Mouse (Mus musculus) heart, postnatal 25 days (tissue): ENCODE results near the gene Avpi1. TPM values are rescaled to one million over a fixed set of nuclear protein-coding genes. Genes with fewer than 3 reads are reported as not detected.
A peak's percentile ranks its signal among the peaks of the same experiment; 100 is the strongest.
"Not testable (repeated sequence)": the region's sequence is repeated elsewhere in the genome, so short reads cannot be mapped to it uniquely, and the experiment has no call there.

ENCODE experiments used
- DNase-seq: peaks from one replicate; pipeline ENCODE4 v3.0.0; 2022; ENCODE audit warnings: low spot score
- intact Hi-C: fragments of 180-260 bp; cut with DNase I; formaldehyde crosslinking; loops from one replicate; pipeline ENCODE4 v1.15.1; 2025
- total RNA-seq, 2 experiments: library from RNA; stranded (reverse); gene quantifications; 2 replicates each; pipeline ENCODE4 v1.2.3; 2021

Avpi1 gene
- total RNA-seq, 2 experiments from 2014 or later, result 9.7 to 14.5 TPM

GRCm38 (mm10) chr19:42120451-42120850 is 8.4 kb downstream of the Avpi1 start:
- intact Hi-C loops, result no loop called here
- no peak for DNase-seq

DNA sequence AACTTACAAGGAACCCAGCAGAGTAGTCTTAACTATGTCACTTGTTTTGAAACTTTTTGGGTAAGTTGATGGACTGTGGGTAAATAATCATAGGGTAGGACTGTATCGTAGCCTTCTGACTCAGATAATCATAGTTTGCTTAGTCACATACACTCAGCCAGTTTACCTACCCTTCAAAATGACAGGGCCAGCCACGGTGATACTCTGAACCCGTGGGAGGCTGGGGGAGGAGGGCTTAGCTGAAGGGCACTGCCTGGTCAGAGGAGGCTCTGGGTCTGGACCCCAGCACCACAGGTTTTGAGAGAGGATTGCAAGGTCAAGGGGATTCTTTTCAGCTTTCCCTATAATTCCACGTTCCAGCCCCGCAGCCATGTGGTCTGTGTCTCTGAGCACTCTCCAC is 10.3 kb downstream of the Avpi1 start:
- intact Hi-C loops, result no loop called here

GRCm38 (mm10) chr19:42118142-42118541 is 10.7 kb downstream of the Avpi1 start:
- intact Hi-C loops, result no loop called here
- DNase-seq, result no peak

More for the DNA sequence above, 10.3 kb downstream of the Avpi1 start:
- DNase-seq, result no peak

- no peak for DNase-seq
- intact Hi-C loops, result no loop called here
Observed at GRCm38 (mm10) chr19:42115783-42116335, 13.0 kb downstream of the Avpi1 start.

DNA sequence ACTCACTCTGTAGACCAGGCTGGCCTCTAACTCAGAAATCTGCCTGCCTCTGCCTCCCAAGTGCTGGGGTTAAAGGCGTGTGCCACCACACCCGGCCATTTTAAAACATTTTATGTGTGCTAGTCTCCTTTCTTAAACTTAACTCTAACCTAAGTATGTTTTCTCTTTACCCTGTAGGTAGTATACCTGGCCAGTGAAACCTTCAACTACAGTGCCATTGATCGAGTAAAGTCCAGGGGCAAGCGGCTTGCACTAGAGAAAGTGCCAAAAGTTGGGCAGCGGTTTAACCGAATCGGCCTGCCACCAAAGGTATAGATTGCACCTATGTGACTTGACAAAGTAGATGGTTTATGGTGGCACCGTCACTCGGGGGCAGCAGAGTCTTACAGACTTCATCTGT is 24.2 kb downstream of the Avpi1 start:
- intact Hi-C loops, result no loop called here
- no peak for DNase-seq

DNA sequence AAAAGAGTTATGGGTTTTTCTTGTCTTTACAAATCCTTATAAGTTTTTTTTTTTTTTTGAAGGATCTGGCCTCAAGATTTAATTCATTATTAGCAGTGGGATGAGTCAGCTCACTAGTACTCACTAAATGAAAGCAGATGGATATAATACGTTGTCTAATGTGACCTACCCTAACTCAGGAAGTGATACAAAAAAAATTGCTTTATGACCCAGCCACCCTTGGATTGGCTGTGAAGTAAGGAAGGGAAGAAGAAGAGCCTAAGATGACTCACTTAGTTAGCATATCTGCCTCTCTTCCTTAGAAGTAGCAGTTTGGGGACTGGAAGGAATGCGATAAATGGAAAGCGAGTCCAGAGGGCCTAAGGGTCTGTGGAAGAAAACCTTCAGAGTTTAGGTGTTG is 29.5 kb downstream of the Avpi1 start:
- intact Hi-C loops, result no loop called here
- no peak for DNase-seq

DNA sequence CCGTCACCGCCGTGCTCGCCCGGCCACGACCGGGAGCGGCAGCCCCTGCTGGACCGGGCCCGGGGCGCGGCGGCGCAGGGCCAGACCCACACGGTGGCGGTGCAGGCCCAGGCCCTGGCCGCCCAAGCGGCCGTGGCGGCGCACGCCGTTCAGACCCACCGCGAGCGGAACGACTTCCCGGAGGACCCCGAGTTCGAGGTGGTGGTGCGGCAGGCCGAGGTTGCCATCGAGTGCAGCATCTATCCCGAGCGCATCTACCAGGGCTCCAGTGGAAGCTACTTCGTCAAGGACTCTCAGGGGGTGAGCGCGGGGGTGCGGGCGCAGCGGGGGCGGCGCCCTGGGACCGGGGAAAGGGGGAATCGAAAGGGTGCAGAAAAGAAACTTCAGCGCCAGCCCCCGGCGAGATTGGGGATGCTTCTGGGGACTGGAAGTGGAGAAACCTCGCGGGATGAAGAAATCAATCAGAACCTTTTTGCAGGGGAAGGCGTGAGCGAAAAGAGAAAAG is 38.2 kb downstream of the Avpi1 start:
- no peak for DNase-seq
- intact Hi-C loops, result loop anchor here (2.0 kb wide), 1 partner anchor 38 kb away; the partner anchor contains the start of gene Avpi1

GRCm38 (mm10) chr19:42089748-42090595 is 38.9 kb downstream of the Avpi1 start, which contains the start of gene Pi4k2a:
Pi4k2a (plus strand) TSS chr19:42090470.
- peak; percentile 99 for DNase-seq
- intact Hi-C loops, result loop anchor here (2.0 kb wide), 1 partner anchor 39 kb away; the partner anchor contains the start of gene Avpi1

- DNase-seq, result peak; percentile 33
- intact Hi-C loops, result no loop called here
Observed at GRCm38 (mm10) chr19:42089103-42089747, 39.6 kb downstream of the Avpi1 start.

- intact Hi-C loops, result no loop called here
- DNase-seq, result peak; percentile 57
Observed at GRCm38 (mm10) chr19:42086166-42086565, 42.7 kb downstream of the Avpi1 start, which contains the start of gene Morn4. Morn4 (minus strand) TSS chr19:42086357.

- intact Hi-C loops, result no loop called here
Observed at GRCm38 (mm10) chr19:42085690-42086089, 43.2 kb downstream of the Avpi1 start.

GRCm38 (mm10) chr19:42081613-42082012 is 47.2 kb downstream of the Avpi1 start:
- intact Hi-C loops, result not testable (repeated sequence)

More at GRCm38 (mm10) chr19:42085690-42086089, 43.2 kb downstream of the Avpi1 start:
- no peak for DNase-seq

DNA sequence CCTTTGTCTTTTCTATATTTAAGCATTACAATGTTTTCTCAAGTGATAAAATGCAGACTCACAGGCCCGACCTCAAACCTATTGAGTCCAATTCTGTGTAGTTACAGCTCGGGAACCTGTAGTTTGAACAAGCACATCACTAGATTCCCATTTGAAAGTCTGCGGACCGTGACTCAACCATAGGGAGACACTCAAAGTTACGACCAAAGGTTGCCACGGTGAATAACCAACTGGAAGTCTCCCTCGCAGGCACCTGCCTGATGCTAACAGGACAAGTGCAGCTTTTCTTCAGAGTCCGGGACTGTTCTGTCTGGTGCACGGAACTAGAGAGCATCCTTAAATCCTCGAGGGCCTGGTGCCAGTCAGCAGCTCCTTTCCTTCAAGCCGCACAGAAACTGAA is 48.4 kb downstream of the Avpi1 start:
- intact Hi-C loops, result no loop called here

More at GRCm38 (mm10) chr19:42081613-42082012, 47.2 kb downstream of the Avpi1 start:
- DNase-seq, result not testable (repeated sequence)

GRCm38 (mm10) chr19:42079950-42080349 is 48.9 kb downstream of the Avpi1 start:
- intact Hi-C loops, result loop anchor here (5.0 kb wide), 1 partner anchor 93 kb away; no protein-coding TSS in a partner anchor
- DNase-seq, result no peak

More for the DNA sequence above, 48.4 kb downstream of the Avpi1 start:
- no peak for DNase-seq

- no peak for DNase-seq
- intact Hi-C loops, result loop anchor here (5.0 kb wide), 1 partner anchor 92 kb away; no protein-coding TSS in a partner anchor
Observed at GRCm38 (mm10) chr19:42079006-42079405, 49.9 kb downstream of the Avpi1 start.

GRCm38 (mm10) chr19:42078566-42078965 is 50.3 kb downstream of the Avpi1 start:
- intact Hi-C loops, result loop anchor here (5.0 kb wide), 1 partner anchor 91 kb away; no protein-coding TSS in a partner anchor
- no peak for DNase-seq

DNA sequence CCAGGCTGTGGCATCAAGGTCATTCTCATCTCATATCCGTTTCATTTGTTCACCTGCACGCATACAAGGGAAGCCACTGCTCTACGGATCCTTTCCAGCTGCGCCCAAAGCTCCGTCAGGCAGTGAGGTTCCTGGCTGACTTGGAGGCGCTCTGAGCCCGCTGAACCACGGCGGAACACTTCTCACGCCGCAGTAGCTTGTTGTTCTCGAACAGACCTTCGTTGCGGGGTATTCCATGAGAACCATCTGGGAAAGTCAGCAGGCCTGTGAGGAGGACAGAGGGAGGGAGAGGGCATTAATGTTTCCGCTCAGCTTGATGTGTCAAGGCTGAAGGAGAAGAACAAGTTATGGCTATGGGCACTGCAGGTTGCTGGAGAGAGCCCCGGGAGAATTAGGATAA is 52.9 kb downstream of the Avpi1 start:
- DNase-seq, result no peak

DNA sequence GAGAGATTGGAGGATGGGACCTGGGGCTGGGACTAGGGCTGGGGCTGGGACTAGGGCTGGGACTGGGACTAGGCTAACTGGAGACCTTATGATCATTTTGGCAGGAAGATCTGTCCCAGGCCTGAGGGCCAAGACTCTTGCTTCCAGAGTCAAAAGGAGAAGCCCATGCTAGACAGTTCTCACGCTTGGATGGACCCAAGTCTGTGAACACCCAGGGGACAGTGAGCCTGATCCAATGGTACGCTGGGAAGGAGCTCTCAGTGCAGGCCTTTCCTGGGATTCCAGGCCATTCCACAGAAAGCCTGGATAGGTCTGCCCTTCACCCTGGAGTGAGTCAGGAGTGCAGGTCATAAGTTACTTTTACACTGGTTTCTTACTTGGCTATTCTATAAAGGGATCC is 53.8 kb downstream of the Avpi1 start:
- no peak for DNase-seq
- intact Hi-C loops, result loop anchor here (5.0 kb wide), 1 partner anchor 88 kb away; no protein-coding TSS in a partner anchor

More for the DNA sequence above, 52.9 kb downstream of the Avpi1 start:
- intact Hi-C loops, result loop anchor here (5.0 kb wide), 1 partner anchor 89 kb away; no protein-coding TSS in a partner anchor
